Mouse (Mus musculus) forebrain, embryonic 14.5 days (tissue): ENCODE measurements at regions not wholly inside any gene's neighbourhood (a gene's known extent, or its start where the extent isn't known, plus 50 kb on each side); places are given as distances from the start of the nearest gene placed in this dataset.

Experiments
- ATAC-seq: fragments of 200-750 bp; cut with Nextera tagmentation; 2 replicates; pipeline ENCODE4 v1.8.0; 2017; ENCODE audit warnings: mild to moderate bottlenecking, moderate library complexity
- DNase-seq: peaks from one replicate; pipeline ENCODE4 v3.0.0-alpha.2; 2015; ENCODE audit warnings: low spot score
- H3K27ac ChIP-seq: fragments of 300-500 bp; sonication (generic); 2 replicates; pipeline ENCODE4 v1.5.1; 2014; ENCODE audit warnings: low read depth, mild to moderate bottlenecking, control low read depth, low read length, moderate library complexity
- H3K27me3 ChIP-seq: fragments of 300-500 bp; sonication (generic); replicated peaks from 2 replicates; pipeline ENCODE4 v1.6.1; 2014; ENCODE audit warnings: low read length, control low read depth, mixed read lengths; ENCODE audit not compliant: control insufficient read depth, insufficient read depth
- H3K36me3 ChIP-seq: fragments of 300-500 bp; sonication (generic); 2 replicates; pipeline ENCODE4 v1.6.1; 2014; ENCODE audit warnings: low read length, control low read depth; ENCODE audit not compliant: control insufficient read depth, insufficient read depth
- H3K4me1 ChIP-seq: fragments of 300-500 bp; sonication (generic); 2 replicates; pipeline ENCODE4 v1.6.1; 2014; ENCODE audit warnings: antibody characterized with exemption, low read length, control low read depth; ENCODE audit not compliant: control insufficient read depth, insufficient read depth
- H3K4me2 ChIP-seq: fragments of 300-500 bp; sonication (generic); 2 replicates; pipeline ENCODE4 v1.6.1; 2014; ENCODE audit warnings: mild to moderate bottlenecking, control low read depth, low read length
- H3K4me3 ChIP-seq: fragments of 300-500 bp; sonication (generic); 2 replicates; pipeline ENCODE4 v1.5.1; 2014; ENCODE audit warnings: low read depth, low read length, control low read depth
- H3K9ac ChIP-seq: fragments of 300-500 bp; sonication (generic); 2 replicates; pipeline ENCODE4 v1.6.1; 2014; ENCODE audit warnings: mild to moderate bottlenecking, low read length, control low read depth, moderate library complexity
- H3K9me3 ChIP-seq: fragments of 300-500 bp; sonication (generic); replicated peaks from 2 replicates; pipeline ENCODE4 v1.6.1; 2016; ENCODE audit warnings: low read length, control low read depth, mixed read lengths; ENCODE audit not compliant: control insufficient read depth
- WGBS: fragments of 180-500 bp; shearing (Covaris S2); extraction: QIAGEN DNeasy Blood & Tissue Kit; methylation state at CpG from one replicate; pipeline ENCODE4 v1.1.7; 2014; 5-methylcytosine and 5-hydroxymethylcytosine counted together

GRCm38 (mm10) chr2:54154501-54155183 is 69.3 kb upstream of the Rprm start:
- 86% methylated on average over 4 of the region's 4 CpGs for WGBS
- H3K9me3 ChIP-seq: no peaks in the 10 kb centered on the region
- H3K9ac ChIP-seq: no peak overlapping the region
- H3K27me3 ChIP-seq: no peaks in the 10 kb centered on the region
- H3K4me1 ChIP-seq: no peaks in the 10 kb centered on the region
- DNase-seq (no peak), ATAC-seq (no peak)
- H3K4me2 ChIP-seq: no peak overlapping the region
- H3K36me3 ChIP-seq: no peaks in the 10 kb centered on the region
- no peak overlapping the region for H3K4me3 ChIP-seq
- H3K27ac ChIP-seq: no peak overlapping the region

- Histone ChIP-seq H3K9ac (no peak overlapping the region), H3K9me3 (no peaks in the 10 kb centered on the region), H3K4me2 (no peak overlapping the region), H3K36me3 (no peaks in the 10 kb centered on the region), H3K27me3 (no peaks in the 10 kb centered on the region), H3K4me3 (no peak overlapping the region), H3K4me1 (no peaks in the 10 kb centered on the region), H3K27ac (no peak overlapping the region)
- DNase-seq (peak; percentile 3), ATAC-seq (no peak)
- 33% methylated on average over 8 of the region's 8 CpGs for WGBS
These were observed 73.6 kb upstream of the Rprm start for GRCm38 (mm10) chr2:54158689-54159630.

- H3K4me3 ChIP-seq: no peak overlapping the region
- WGBS: 91% methylated on average over 2 of the region's 2 CpGs
- no peak overlapping the region for H3K4me2 ChIP-seq
- H3K27ac ChIP-seq: no peak overlapping the region
- H3K9me3 ChIP-seq: no peaks in the 10 kb centered on the region
- ATAC-seq (no peak), DNase-seq (no peak)
- H3K4me1 ChIP-seq: no peaks in the 10 kb centered on the region
- no peaks in the 10 kb centered on the region for H3K27me3 ChIP-seq
- no peaks in the 10 kb centered on the region for H3K36me3 ChIP-seq
- no peak overlapping the region for H3K9ac ChIP-seq
These were observed 92.2 kb upstream of the Rprm start for GRCm38 (mm10) chr2:54177549-54177948.

GRCm38 (mm10) chr2:54190828-54191227 is 105.5 kb upstream of the Rprm start:
- Histone ChIP-seq H3K4me1 (no peaks in the 10 kb centered on the region), H3K4me2 (no peak overlapping the region), H3K9me3 (no peaks in the 10 kb centered on the region), H3K4me3 (no peak overlapping the region), H3K27ac (no peak overlapping the region), H3K36me3 (no peaks in the 10 kb centered on the region), H3K27me3 (no peaks in the 10 kb centered on the region), H3K9ac (no peak overlapping the region)
- WGBS: 88% methylated on average over 4 of the region's 4 CpGs
- DNase-seq (no peak), ATAC-seq (no peak)

GRCm38 (mm10) chr2:54198343-54198742 is 113.0 kb upstream of the Rprm start:
- H3K9me3 ChIP-seq: no peaks in the 10 kb centered on the region
- ATAC-seq (no peak), DNase-seq (no peak)
- no peaks in the 10 kb centered on the region for H3K36me3 ChIP-seq
- no peaks in the 10 kb centered on the region for H3K4me1 ChIP-seq
- no peak overlapping the region for H3K4me2 ChIP-seq
- H3K4me3 ChIP-seq: no peak overlapping the region
- no peak overlapping the region for H3K9ac ChIP-seq
- no peaks in the 10 kb centered on the region for H3K27me3 ChIP-seq
- H3K27ac ChIP-seq: no peak overlapping the region

GRCm38 (mm10) chr2:54215597-54215996 is 130.2 kb upstream of the Rprm start:
- DNase-seq (no peak), ATAC-seq (no peak)
- no peaks in the 10 kb centered on the region for H3K9me3 ChIP-seq
- no peak overlapping the region for H3K9ac ChIP-seq
- no peak overlapping the region for H3K27ac ChIP-seq
- H3K4me3 ChIP-seq: no peak overlapping the region
- no peaks in the 10 kb centered on the region for H3K36me3 ChIP-seq
- no peak overlapping the region for H3K4me2 ChIP-seq
- H3K4me1 ChIP-seq: no peaks in the 10 kb centered on the region
- 87% methylated on average over 3 of the region's 3 CpGs for WGBS
- no peaks in the 10 kb centered on the region for H3K27me3 ChIP-seq

- Histone ChIP-seq H3K27ac (no peak overlapping the region), H3K9ac (no peak overlapping the region), H3K36me3 (no peaks in the 10 kb centered on the region), H3K4me3 (no peak overlapping the region), H3K27me3 (no peaks in the 10 kb centered on the region), H3K4me1 (no peaks in the 10 kb centered on the region), H3K4me2 (no peak overlapping the region), H3K9me3 (no peaks in the 10 kb centered on the region)
- DNase-seq: no peak
- ATAC-seq: no peak
These were observed 143.3 kb upstream of the Rprm start for GRCm38 (mm10) chr2:54228613-54229012.

GRCm38 (mm10) chr2:54229016-54229415 is 143.7 kb upstream of the Rprm start:
- no peak for ATAC-seq
- WGBS: 67% methylated on average over 1 of the region's 1 CpGs
- Histone ChIP-seq H3K4me2 (no peak overlapping the region), H3K27me3 (no peaks in the 10 kb centered on the region), H3K4me3 (no peak overlapping the region), H3K9me3 (no peaks in the 10 kb centered on the region), H3K36me3 (no peaks in the 10 kb centered on the region), H3K27ac (no peak overlapping the region), H3K9ac (no peak overlapping the region), H3K4me1 (no peaks in the 10 kb centered on the region)
- peak; percentile 8 for DNase-seq

- Histone ChIP-seq H3K4me3 (no peak overlapping the region), H3K9ac (no peak overlapping the region), H3K27ac (no peak overlapping the region), H3K27me3 (no peaks in the 10 kb centered on the region), H3K36me3 (no peaks in the 10 kb centered on the region), H3K4me1 (no peaks in the 10 kb centered on the region), H3K4me2 (no peak overlapping the region), H3K9me3 (no peaks in the 10 kb centered on the region)
- 64% methylated on average over 1 of the region's 1 CpGs for WGBS
- no peak for ATAC-seq
- no peak for DNase-seq
These were observed 151.4 kb upstream of the Rprm start for GRCm38 (mm10) chr2:54236760-54237159.
